Mouse (Mus musculus) CH12.LX (cell line): ENCODE measurements around the gene Npw.

ENCODE experiments used
- CHD1 ChIP-seq: IDR thresholded peaks from 2 replicates; pipeline ENCODE4 v1.6.1; 2012; ENCODE audit warnings: low read depth, low read length, improper control_type of control experiment, inconsistent platforms
- CTCF ChIP-seq, 2 experiments: IDR thresholded peaks in 1 of 2; conservative IDR thresholded peaks in 1 of 2; 2 replicates each; pipeline ENCODE4 v1.5.1; 2011 to 2012; ENCODE audit warnings: low read depth in 2 of 2, low read length in 2 of 2, improper control_type of control experiment in 1 of 2, inconsistent platforms in 1 of 2, mild to moderate bottlenecking in 1 of 2, moderate library complexity in 1 of 2
- EP300 ChIP-seq: IDR thresholded peaks from 2 replicates; pipeline ENCODE4 v1.6.1; 2011; ENCODE audit warnings: low read length, improper control_type of control experiment
- NELFE ChIP-seq: IDR thresholded peaks from 2 replicates; pipeline ENCODE4 v1.6.1; 2011; ENCODE audit warnings: low read depth, low read length, improper control_type of control experiment
- POLR2A ChIP-seq: IDR thresholded peaks from 2 replicates; pipeline ENCODE4 v1.6.1; 2011; ENCODE audit warnings: low read depth, mild to moderate bottlenecking, improper control_type of control experiment, low read length
- RCOR1 ChIP-seq: conservative IDR thresholded peaks from 2 replicates; pipeline ENCODE4 v1.6.1; 2012; ENCODE audit warnings: low read depth, mild to moderate bottlenecking, inconsistent platforms, low read length, improper control_type of control experiment

DNA sequence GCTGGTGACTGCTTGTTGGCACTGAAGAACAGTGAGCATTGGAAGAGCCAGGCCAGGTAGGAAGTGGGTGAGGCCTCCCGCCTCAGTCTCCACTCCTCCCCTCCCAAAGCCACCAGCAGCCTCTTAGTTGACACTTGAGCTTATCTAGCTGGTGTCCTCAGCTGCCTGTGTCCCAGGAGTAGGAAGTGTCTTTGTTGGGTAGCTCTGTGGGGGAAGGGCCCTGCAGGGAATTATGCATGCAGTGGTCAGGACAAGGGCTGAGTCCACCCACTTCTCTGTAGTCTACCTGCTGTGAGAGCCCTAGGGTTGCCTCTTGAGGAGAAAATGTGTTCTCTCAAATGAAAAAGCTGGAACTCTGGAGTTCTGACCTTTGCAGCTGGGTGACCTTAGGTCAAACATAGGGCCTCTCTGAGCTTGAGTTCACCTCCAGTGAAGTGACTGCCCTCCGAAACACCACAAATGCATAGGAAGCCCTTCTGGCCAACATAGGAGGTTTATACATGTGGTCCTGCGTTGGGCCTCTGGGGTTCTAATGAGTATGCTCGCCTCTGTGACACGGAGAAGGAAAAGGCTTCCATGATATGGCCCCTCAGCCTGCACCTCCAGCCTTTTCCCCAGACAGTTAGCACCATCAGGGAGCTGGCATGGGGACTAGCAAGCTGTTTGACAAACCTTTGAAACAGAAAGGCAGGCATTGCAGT, 21.3 kb downstream of the Npw start:
- TF ChIP-seq POLR2A = no peak
- TF ChIP-seq CTCF (conservative IDR thresholded peaks at IDR 0.05 in 1 of 2, IDR thresholded peaks at IDR 0.05 in 1 of 2; ENCODE audit: low read depth in 2 of 2, low read length in 2 of 2) = no peak
- no peak for TF ChIP-seq EP300
- no peak for TF ChIP-seq RCOR1
- TF ChIP-seq NELFE = no peak
- TF ChIP-seq CHD1 = no peak
